9 mouse cellular contexts compared by ENCODE assay signal in genomic region chr6:127870345-127871324, GRCm38 (mm10). TPM values are rescaled to one million over a fixed set of nuclear protein-coding genes. Genes with fewer than 3 reads are reported as not detected.
DNase-seq lines count a peak whose midpoint lies in the region; ATAC-seq and TF ChIP-seq lines count a peak whose summit lies in the region.
"Had no signal": no experiment of that assay in that cellular context is flagged by ENCODE, and none has a peak within 500 bp of the region (broad histone marks: within the 10 kb centered on the region; RNA-seq: fewer than 3 reads in every experiment).

No protein-coding gene starts in this region.

- no peak for TF ChIP-seq POLR2A in heart, adult 2 months (IDR thresholded peaks at IDR 0.05; ENCODE audit: insufficient read depth, low read depth, low read length)

- no peaks in the 10 kb centered on the region for H3K4me1 ChIP-seq in heart, adult 2 months (ENCODE audit: control insufficient read depth, insufficient read depth, low read length)
- peaks cover 3% of the 10 kb centered on the region for H3K4me1 ChIP-seq in embryonic facial prominence, embryonic 11.5 days (ENCODE audit: control insufficient read depth, insufficient read depth, low read length)
- H3K4me1 ChIP-seq in limb, embryonic 10.5 days = peaks cover 43% of the 10 kb centered on the region
- H3K4me1 ChIP-seq: hindbrain, embryonic 15.5 days had no signal

- no peak for TF ChIP-seq EP300 in heart, adult 2 months (IDR thresholded peaks at IDR 0.05; ENCODE audit: insufficient read depth, low read depth, low read length)

- no peak overlapping the region for H3K4me3 ChIP-seq in heart, adult 2 months
- no peak overlapping the region for H3K4me3 ChIP-seq in embryonic facial prominence, embryonic 11.5 days (ENCODE audit: low read depth, low read length)
- no peak overlapping the region; the same call in 1 of the 2 replicates for H3K4me3 ChIP-seq in limb, embryonic 10.5 days
- H3K4me3 ChIP-seq: hindbrain, embryonic 15.5 days had no signal

- 0 out of 2 replicates have a peak overlapping the region, but pooled peaks have one; percentile 6 for H3K4me2 ChIP-seq in embryonic facial prominence, embryonic 11.5 days (ENCODE audit: low read depth, low read length)
- H3K4me2 ChIP-seq: hindbrain, embryonic 15.5 days had no signal

- intact Hi-C loops in heart, adult 2 months (cut with DNase I) = no loop called here
- intact Hi-C loops in heart, postnatal 14 days (cut with DNase I) = no loop called here

- no peaks in the 10 kb centered on the region; the same call in 1 of the 2 replicates for H3K27me3 ChIP-seq in heart, adult 2 months (ENCODE audit: control insufficient read depth, insufficient read depth, low read length)
- H3K27me3 ChIP-seq in embryonic facial prominence, embryonic 11.5 days (ENCODE audit: control insufficient read depth, insufficient read depth, low read length) = no peaks in the 10 kb centered on the region
- no peaks in the 10 kb centered on the region for H3K27me3 ChIP-seq in limb, embryonic 10.5 days (ENCODE audit: low read depth, poor library complexity, severe bottlenecking)
- H3K27me3 ChIP-seq: hindbrain, embryonic 15.5 days had no signal

- H3K9me3 ChIP-seq in embryonic facial prominence, embryonic 11.5 days (replicated peaks; ENCODE audit: control insufficient read depth, low read length) = no peaks in the 10 kb centered on the region
- H3K9me3 ChIP-seq in limb, embryonic 10.5 days (replicated peaks) = no peaks in the 10 kb centered on the region
- H3K9me3 ChIP-seq: hindbrain, embryonic 15.5 days had no signal

- no peak overlapping the region for H3K9ac ChIP-seq in heart, adult 2 months (ENCODE audit: low read depth, low read length)
- H3K9ac ChIP-seq in embryonic facial prominence, embryonic 11.5 days (replicated peaks; ENCODE audit: low read length) = no peak overlapping the region
- H3K9ac ChIP-seq: hindbrain, embryonic 15.5 days had no signal

- no peaks in the 10 kb centered on the region for H3K79me2 ChIP-seq in heart, adult 2 months (replicated peaks; ENCODE audit: control insufficient read depth, insufficient read depth, low read length)

- 68% methylated on average over 12 of the region's 12 CpGs for WGBS in heart, adult 2 months
- 42% methylated on average over 12 of the region's 12 CpGs for WGBS in embryonic facial prominence, embryonic 11.5 days
- WGBS in limb, embryonic 10.5 days = 48% methylated on average over 12 of the region's 12 CpGs

- peak in 1 of 2 experiments; percentile 32 for DNase-seq in heart, adult 2 months
- no peak for DNase-seq in heart, postnatal 14 days
- DNase-seq in 3T3-L1 (ENCODE audit: low read depth, low spot score) = peak; percentile 96
- DNase-seq in embryonic facial prominence, embryonic 11.5 days (ENCODE audit: low spot score) = peak; percentile 96
- peak; percentile 84 for DNase-seq in limb, embryonic 10.5 days (ENCODE audit: low spot score)
- no peak for DNase-seq in spleen, adult 18-20 months
- DNase-seq in cerebellum, postnatal 25 days = no peak
- DNase-seq in left cerebral cortex, adult 9 months (ENCODE audit: low spot score in 2 of 2) = no peak

- H3K36me3 ChIP-seq in heart, adult 2 months (ENCODE audit: control insufficient read depth, insufficient read depth, low read length) = no peaks in the 10 kb centered on the region
- no peaks in the 10 kb centered on the region; the same call in 1 of the 2 replicates for H3K36me3 ChIP-seq in embryonic facial prominence, embryonic 11.5 days (replicated peaks; ENCODE audit: control insufficient read depth, insufficient read depth, low read depth, low read length)
- no peaks in the 10 kb centered on the region for H3K36me3 ChIP-seq in limb, embryonic 10.5 days
- H3K36me3 ChIP-seq: hindbrain, embryonic 15.5 days had no signal

- H3K27ac ChIP-seq in heart, adult 2 months = no peak overlapping the region
- peak overlapping the region; percentile 92 for H3K27ac ChIP-seq in embryonic facial prominence, embryonic 11.5 days (replicated peaks; ENCODE audit: low read depth, low read length)
- peak overlapping the region; percentile 92 for H3K27ac ChIP-seq in limb, embryonic 10.5 days
- H3K27ac ChIP-seq: hindbrain, embryonic 15.5 days had no signal

- peak; percentile 85 for ATAC-seq in embryonic facial prominence, embryonic 11.5 days (replicated peaks; ENCODE audit: insufficient number of reproducible peaks, low FRiP score, low TSS enrichment, low read depth)

- TF ChIP-seq CTCF in heart, adult 2 months (IDR thresholded peaks at IDR 0.05) = peak; percentile 28; the same call in 1 of the 2 replicates

RNA-seq across cellular contexts. Expression of gene Tspan11, which starts 16.8 kb away (rescaled TPM):
- 1 to 10 TPM in 1 of 2 experiments, under 1 TPM in 1; 0.57 to 1.7 TPM for total RNA-seq in heart, adult 2 months (2021)
- 1.5 and 2.6 TPM in 2 replicates for polyA plus RNA-seq in heart, adult 2 months (2012; rRNA removed)
- total RNA-seq in heart, postnatal 14 days (2021) = 1 to 10 TPM; 3.1 to 3.3 TPM
- 14.3 TPM in 2 replicates for polyA plus RNA-seq in embryonic facial prominence, embryonic 11.5 days (2014; fragmentation: Nextera tagmentation; extraction: Ambion mirVana)
- polyA plus RNA-seq in limb, embryonic 10.5 days (2016; fragmentation: Nextera tagmentation; extraction: Ambion mirVana) = 2.1 and 9.2 TPM in 2 replicates

Comparison
In these comparisons a context has a peak if more than half of its experiments do, and no peak if none do; other contexts are left out.
1. DNase-seq: peak in 3T3-L1 (single experiment), embryonic facial prominence, embryonic 11.5 days (single experiment) and limb, embryonic 10.5 days (single experiment); none in heart, postnatal 14 days (0 of 2), spleen, adult 18-20 months (0 of 2), cerebellum, postnatal 25 days (0 of 2) and left cerebral cortex, adult 9 months (0 of 2).